Mouse (Mus musculus) right cerebral cortex, postnatal 4 days (tissue): ENCODE results near the gene Eif4e2.

ENCODE experiments used
- DNase-seq: peaks from one replicate; pipeline ENCODE4 v3.0.0-alpha.2; 2022

The Eif4e2 gene

GRCm38 (mm10) chr1:87264134-87265006 lies 50.7 kb downstream of the Eif4e2 start, which contains the start of gene Efhd1:
TSS of gene Efhd1 (plus strand) at chr1:87264363.
- DNase-seq: peak; percentile 34

DNA sequence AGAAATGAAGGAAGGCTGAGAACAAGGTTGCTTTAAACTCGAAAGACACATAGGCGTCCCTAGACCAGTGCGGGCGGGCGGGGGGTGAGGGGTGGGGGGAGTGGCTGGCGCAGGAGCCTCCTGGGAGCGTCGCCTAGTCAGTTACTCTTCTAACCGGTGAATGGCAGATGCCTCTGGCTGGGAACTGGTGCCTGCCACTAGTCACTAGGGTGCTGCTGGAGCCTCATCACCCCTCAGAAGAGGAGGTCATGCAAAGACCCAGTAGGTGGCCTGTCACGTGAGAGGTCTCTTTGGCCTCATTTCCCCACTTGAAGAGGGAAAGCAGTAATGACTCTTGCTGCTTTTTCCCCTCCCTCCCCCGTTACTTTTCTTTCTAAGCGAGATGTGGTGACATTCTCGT lies 51.5 kb downstream of the Eif4e2 start:
- DNase-seq: no peak

DNA sequence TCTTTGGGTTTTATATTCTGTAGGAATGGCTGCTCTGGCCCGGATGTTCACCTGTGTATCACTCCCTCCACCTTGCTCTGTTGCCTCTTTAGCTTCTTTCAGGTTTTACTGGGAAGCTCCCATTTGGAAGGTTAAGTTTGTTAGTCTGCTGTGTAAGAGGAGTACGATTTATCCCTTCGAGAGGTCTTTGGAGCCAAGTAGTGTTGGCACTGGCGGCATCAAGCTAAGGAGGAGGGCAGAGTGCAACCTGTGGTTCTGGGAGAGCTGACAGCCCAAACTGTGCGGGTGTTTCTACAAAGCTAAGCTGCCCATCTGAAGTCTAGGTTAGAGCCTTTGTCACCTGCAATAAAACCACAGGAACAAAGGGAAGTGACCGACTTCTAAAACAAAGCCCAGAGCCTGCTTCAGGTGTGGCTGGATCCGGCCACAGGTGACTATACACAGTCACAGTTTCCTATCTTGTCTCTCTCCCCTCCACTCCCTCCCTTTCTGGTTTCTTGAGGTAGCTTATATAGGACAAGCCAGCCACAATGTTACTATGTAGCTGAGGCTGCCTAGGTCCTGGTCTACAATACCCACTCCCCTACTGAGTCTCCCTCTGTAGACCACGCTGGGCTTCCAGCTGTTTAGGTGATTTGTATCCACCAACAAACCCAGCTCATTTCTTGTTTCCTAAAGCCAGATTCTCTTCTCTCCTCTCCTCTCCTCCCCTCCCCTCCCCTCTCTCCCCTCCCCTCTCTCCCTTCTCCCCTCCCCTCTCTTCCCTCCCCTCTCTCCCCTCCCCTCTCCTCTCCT lies 52.8 kb downstream of the Eif4e2 start:
- no peak for DNase-seq

- DNase-seq: no peak
Measured at GRCm38 (mm10) chr1:87270204-87270603, 56.5 kb downstream of the Eif4e2 start.

GRCm38 (mm10) chr1:87270641-87271467 lies 57.1 kb downstream of the Eif4e2 start:
- DNase-seq: no peak

GRCm38 (mm10) chr1:87271596-87271995 lies 57.9 kb downstream of the Eif4e2 start:
- DNase-seq: no peak

- DNase-seq: no peak
Measured at GRCm38 (mm10) chr1:87272462-87272861, 58.7 kb downstream of the Eif4e2 start.

GRCm38 (mm10) chr1:87273514-87273942 lies 59.8 kb downstream of the Eif4e2 start:
- DNase-seq: peak; percentile 18

- DNase-seq: no peak
Measured at GRCm38 (mm10) chr1:87274134-87274533, 60.4 kb downstream of the Eif4e2 start.

DNA sequence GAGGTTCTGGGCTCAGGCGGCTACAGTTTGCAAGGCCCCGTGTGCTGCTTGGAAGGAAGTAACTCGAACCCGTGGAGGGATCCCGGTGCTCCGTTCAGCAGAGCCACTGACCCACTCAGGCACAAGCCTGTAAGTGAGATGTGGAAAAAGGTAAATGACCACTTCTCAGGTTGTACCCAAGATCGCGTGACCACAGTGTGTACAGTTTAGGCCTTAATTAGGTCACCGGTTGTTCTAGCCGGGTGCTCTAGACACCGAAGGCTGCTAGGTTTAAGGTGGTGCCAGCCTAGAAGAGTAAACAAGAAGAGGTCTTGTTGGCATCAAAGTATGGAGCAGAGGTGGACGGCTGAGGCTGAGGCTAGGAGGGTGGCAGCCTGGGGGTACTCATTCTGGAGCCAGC lies 61.4 kb downstream of the Eif4e2 start:
- DNase-seq: no peak

DNA sequence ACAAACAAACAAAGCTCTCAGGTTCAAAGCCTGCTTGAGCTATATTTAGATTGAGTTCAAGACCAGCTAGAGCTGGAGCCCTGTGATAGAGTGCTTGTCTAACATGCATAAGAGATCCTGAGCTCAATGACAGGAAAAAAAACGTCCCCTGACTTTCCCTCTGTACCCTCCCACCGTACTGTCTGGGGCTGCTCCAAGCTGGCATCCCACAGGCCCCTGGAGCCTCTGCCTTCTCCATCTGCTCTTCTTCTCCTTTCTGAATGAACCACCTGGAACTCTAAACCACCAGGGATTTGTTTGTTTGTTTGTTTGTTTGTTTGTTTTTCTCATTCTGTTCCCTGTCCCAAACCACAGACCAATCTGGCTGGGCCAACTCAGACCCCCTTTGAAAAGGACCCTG lies 62.3 kb downstream of the Eif4e2 start:
- DNase-seq: no peak

DNA sequence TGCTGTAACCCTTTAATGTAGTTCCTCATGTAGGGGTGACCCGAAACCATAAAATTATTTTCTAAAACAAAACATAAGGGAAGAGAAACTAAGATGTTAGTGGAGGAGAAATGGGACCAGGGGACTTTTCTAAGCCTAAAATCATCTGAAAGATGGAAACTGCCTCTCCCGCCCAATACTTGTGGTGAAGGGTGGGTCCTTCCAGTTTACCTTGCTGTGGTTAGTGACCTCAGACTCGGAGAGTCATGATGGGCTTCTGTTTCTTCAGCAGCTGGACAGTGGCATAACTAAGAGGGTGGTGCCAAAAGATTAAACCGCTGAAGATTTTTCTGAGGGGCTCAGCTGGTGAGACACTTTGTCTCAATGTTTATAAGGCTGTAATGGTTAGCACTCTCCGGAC lies 66.6 kb downstream of the Eif4e2 start:
- no peak for DNase-seq

DNA sequence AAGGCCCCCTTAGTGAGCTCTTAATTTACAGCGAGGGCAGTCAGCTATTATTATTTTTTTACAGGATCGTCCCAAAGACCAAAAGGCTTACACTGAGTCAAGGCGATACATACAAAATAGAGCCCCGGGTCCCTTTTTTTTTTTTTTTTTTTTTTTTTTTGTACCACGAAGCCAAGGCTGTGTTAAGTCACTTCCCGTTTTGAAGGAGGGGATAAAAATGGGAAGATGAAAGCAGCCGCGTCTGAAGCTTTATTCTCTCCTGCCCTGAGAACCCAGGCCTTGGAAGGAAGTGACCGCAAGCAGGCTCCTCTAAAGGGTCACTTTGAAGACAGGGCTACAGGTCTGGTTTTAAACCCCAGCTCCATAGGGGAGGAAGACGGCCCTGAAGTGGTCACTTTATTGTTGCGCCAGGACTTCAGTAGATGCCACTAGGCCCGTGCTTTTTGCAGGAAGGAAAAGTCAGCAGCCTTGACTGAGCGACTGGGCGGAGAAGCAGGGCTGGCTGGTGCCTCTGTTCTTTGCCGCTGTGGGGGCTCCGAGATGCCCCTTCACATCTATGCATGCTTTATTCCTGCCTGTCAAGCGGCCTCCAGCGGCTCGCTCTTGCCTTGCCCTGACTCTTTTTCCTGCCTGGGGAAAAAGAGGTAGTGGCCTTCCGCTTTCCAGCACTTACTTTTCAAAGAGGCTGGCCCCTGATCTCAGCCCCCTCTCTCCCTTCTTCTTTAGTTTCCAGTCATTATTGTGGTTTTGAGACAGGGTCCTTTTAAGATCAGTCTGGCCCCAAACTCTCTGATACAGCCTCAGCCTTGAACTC lies 68.1 kb downstream of the Eif4e2 start:
- no peak for DNase-seq

GRCm38 (mm10) chr1:87282413-87282788 lies 68.7 kb downstream of the Eif4e2 start:
- DNase-seq: no peak

- DNase-seq: no peak
Measured at GRCm38 (mm10) chr1:87283410-87283960, 69.8 kb downstream of the Eif4e2 start.

- DNase-seq: no peak
Measured at GRCm38 (mm10) chr1:87287105-87287504, 73.4 kb downstream of the Eif4e2 start.
